Mouse (Mus musculus) gastrocnemius, postnatal 10 days (tissue): ENCODE data around the gene Mrps7. TPM values are rescaled to one million over a fixed set of nuclear protein-coding genes. Genes with fewer than 3 reads are reported as not detected.
A peak's percentile ranks its signal among the peaks of the same experiment; 100 is the strongest.

Experiments used
- DNase-seq: peaks from one replicate; pipeline ENCODE4 v3.0.0; 2021; ENCODE audit warnings: mixed read lengths
- total RNA-seq, 2 experiments: library from RNA; stranded (reverse); gene quantifications; 2 replicates each; pipeline ENCODE4 v1.2.3; 2021

The Mrps7 gene
- total RNA-seq, 2 experiments from 2014 or later = 61.1 to 71.6 TPM

- no peak for DNase-seq
Observed at GRCm38 (mm10) chr11:115608421-115609399, 5.0 kb downstream of the Mrps7 start.

GRCm38 (mm10) chr11:115609576-115609975, 5.9 kb downstream of the Mrps7 start:
- DNase-seq = no peak

GRCm38 (mm10) chr11:115611173-115611572, 7.4 kb downstream of the Mrps7 start:
- no peak for DNase-seq

GRCm38 (mm10) chr11:115612059-115612409, 8.3 kb downstream of the Mrps7 start:
- peak; percentile 90 for DNase-seq

GRCm38 (mm10) chr11:115612410-115613137, 8.8 kb downstream of the Mrps7 start, which contains the start of gene Mif4gd:
Gene Mif4gd (minus strand): TSS chr11:115612969.
- peak; percentile 89 for DNase-seq

GRCm38 (mm10) chr11:115613138-115613945, 9.6 kb downstream of the Mrps7 start:
- no peak for DNase-seq

GRCm38 (mm10) chr11:115614346-115615107, 10.8 kb downstream of the Mrps7 start:
- DNase-seq = no peak

GRCm38 (mm10) chr11:115615108-115615825, 11.5 kb downstream of the Mrps7 start:
- no peak for DNase-seq

- no peak for DNase-seq
Observed at GRCm38 (mm10) chr11:115615875-115616274, 12.2 kb downstream of the Mrps7 start.

- no peak for DNase-seq
Observed at GRCm38 (mm10) chr11:115616371-115616770, 12.6 kb downstream of the Mrps7 start.

- DNase-seq = no peak
Observed at GRCm38 (mm10) chr11:115616893-115617292, 13.2 kb downstream of the Mrps7 start.

- no peak for DNase-seq
Observed at GRCm38 (mm10) chr11:115618001-115618400, 14.3 kb downstream of the Mrps7 start.

- DNase-seq = no peak
Observed at GRCm38 (mm10) chr11:115618732-115619516, 15.2 kb downstream of the Mrps7 start.

GRCm38 (mm10) chr11:115619949-115620348, 16.2 kb downstream of the Mrps7 start:
- no peak for DNase-seq

- DNase-seq = no peak
Observed at GRCm38 (mm10) chr11:115623487-115624070, 19.9 kb downstream of the Mrps7 start.

GRCm38 (mm10) chr11:115625877-115626276, 22.2 kb downstream of the Mrps7 start:
- DNase-seq = no peak

GRCm38 (mm10) chr11:115626824-115627616, 23.3 kb downstream of the Mrps7 start:
- no peak for DNase-seq

GRCm38 (mm10) chr11:115627705-115628464, 24.2 kb downstream of the Mrps7 start, which contains the start of gene Slc25a19:
Gene Slc25a19 (minus strand): TSS chr11:115628295.
- DNase-seq = peak; percentile 96
